Mouse (Mus musculus) stomach, embryonic 14.5 days (tissue): ENCODE results near the gene Hspb9. TPM values are rescaled to one million over a fixed set of nuclear protein-coding genes. Genes with fewer than 3 reads are reported as not detected.

Source experiments
- ATAC-seq: fragments of 200-750 bp; cut with Nextera tagmentation; 2 replicates; pipeline ENCODE4 v1.8.0; 2017; ENCODE audit warnings: low read depth, moderate TSS enrichment; ENCODE audit not compliant: insufficient number of reproducible peaks, insufficient read depth, low FRiP score
- H3K27ac ChIP-seq: fragments of 300-500 bp; sonication (generic); 2 replicates; pipeline ENCODE4 v1.5.1; 2014; ENCODE audit warnings: mild to moderate bottlenecking, low read length, moderate library complexity, mixed read lengths
- H3K27me3 ChIP-seq: fragments of 300-500 bp; sonication (generic); 2 replicates; pipeline ENCODE4 v1.6.1; 2014; ENCODE audit warnings: low read length, control low read depth, mixed read lengths; ENCODE audit not compliant: control insufficient read depth, insufficient read depth
- H3K36me3 ChIP-seq: fragments of 300-500 bp; sonication (generic); 2 replicates; pipeline ENCODE4 v1.6.1; 2014; ENCODE audit warnings: mild to moderate bottlenecking, control low read depth, low read length, moderate library complexity, mixed read lengths; ENCODE audit not compliant: control insufficient read depth, insufficient read depth
- H3K4me1 ChIP-seq: fragments of 300-500 bp; sonication (generic); 2 replicates; pipeline ENCODE4 v1.6.1; 2014; ENCODE audit warnings: low read length, control low read depth, mixed read lengths; ENCODE audit not compliant: control insufficient read depth, insufficient read depth
- H3K4me2 ChIP-seq: fragments of 300-500 bp; sonication (generic); replicated peaks from 2 replicates; pipeline ENCODE4 v1.6.1; 2014; ENCODE audit warnings: low read depth, low read length, control low read depth
- H3K4me3 ChIP-seq: fragments of 300-500 bp; sonication (generic); 2 replicates; pipeline ENCODE4 v1.5.1; 2014; ENCODE audit warnings: low read depth, low read length, control low read depth
- H3K9ac ChIP-seq: fragments of 300-500 bp; sonication (generic); replicated peaks from 2 replicates; pipeline ENCODE4 v1.6.1; 2014; ENCODE audit warnings: low read depth, mild to moderate bottlenecking, control low read depth, low read length, moderate library complexity, mixed read lengths
- H3K9me3 ChIP-seq: fragments of 300-500 bp; sonication (generic); 2 replicates; pipeline ENCODE4 v1.6.1; 2016; ENCODE audit warnings: low read depth, low read length, control low read depth; ENCODE audit not compliant: control insufficient read depth
- WGBS: fragments of 180-500 bp; shearing (Covaris S2); extraction: QIAGEN DNeasy Blood & Tissue Kit; methylation state at CpG from one replicate; pipeline ENCODE4 v1.1.7; 2014; 5-methylcytosine and 5-hydroxymethylcytosine counted together
- polyA plus RNA-seq: library from polyadenylated mRNA; unstranded; fragments of >200 nt; fragmentation: Nextera tagmentation; extraction: Ambion mirVana; gene quantifications from 2 replicates; pipeline ENCODE4 v1.2.1, GENCODE M21; 2014

The Hspb9 gene
- polyA plus RNA-seq, 1 experiment from 2014 or later: 0.41 TPM

DNA sequence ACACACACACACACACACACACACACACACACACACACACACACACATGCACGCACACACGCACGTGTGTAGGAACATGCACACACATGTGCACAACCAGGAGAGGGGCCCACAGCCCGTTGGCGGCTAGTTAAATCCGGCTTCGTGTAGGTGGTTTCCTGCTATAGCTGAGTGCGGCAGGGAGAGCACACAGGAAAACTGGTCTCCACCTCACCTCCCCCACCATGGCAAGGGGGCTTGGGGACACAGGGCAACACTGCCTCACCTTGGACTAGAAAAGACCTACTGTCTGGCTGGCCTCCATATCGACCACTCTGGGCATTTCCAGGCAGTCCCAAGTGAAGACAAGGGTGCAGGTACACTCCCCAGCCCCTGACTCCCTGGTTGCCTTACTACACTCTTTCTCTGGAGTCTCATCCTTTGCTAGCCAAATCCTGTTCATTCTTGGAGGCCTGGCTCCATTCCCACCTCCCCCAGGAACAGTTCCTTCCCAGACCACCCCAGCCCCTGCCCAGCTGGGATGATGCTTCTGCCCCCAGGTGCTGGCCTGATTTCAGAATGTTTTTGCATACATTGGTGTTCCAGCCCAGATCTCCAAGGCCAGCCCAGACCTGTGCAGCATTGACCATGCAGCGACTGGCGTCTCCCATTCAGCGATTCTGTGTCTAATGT lies 40.5 kb downstream of the Hspb9 start:
- Histone ChIP-seq H3K9me3 (no peaks in the 10 kb centered on the region), H3K27ac (no peak overlapping the region), H3K9ac (no peak overlapping the region), H3K4me3 (no peak overlapping the region), H3K4me1 (no peaks in the 10 kb centered on the region), H3K27me3 (peaks cover 3% of the 10 kb centered on the region), H3K4me2 (no peak overlapping the region), H3K36me3 (no peaks in the 10 kb centered on the region)
- 85% methylated on average over 9 of the region's 12 CpGs for WGBS
- ATAC-seq: no peak

- Histone ChIP-seq H3K36me3 (no peaks in the 10 kb centered on the region), H3K27me3 (peaks cover 8% of the 10 kb centered on the region), H3K4me1 (peaks cover 3% of the 10 kb centered on the region; the same call in 1 of the 2 replicates), H3K27ac (no peak overlapping the region), H3K4me3 (no peak overlapping the region), H3K9ac (no peak overlapping the region), H3K9me3 (no peaks in the 10 kb centered on the region), H3K4me2 (no peak overlapping the region)
- WGBS: 92% methylated on average over 3 of the region's 3 CpGs
- no peak for ATAC-seq
These were observed 41.0 kb downstream of the Hspb9 start for GRCm38 (mm10) chr11:100754693-100755057.

GRCm38 (mm10) chr11:100756476-100756875 lies 42.8 kb downstream of the Hspb9 start:
- no peak for ATAC-seq
- Histone ChIP-seq H3K36me3 (no peaks in the 10 kb centered on the region), H3K4me2 (no peak overlapping the region), H3K9ac (no peak overlapping the region), H3K27ac (no peak overlapping the region), H3K4me1 (peaks cover 6% of the 10 kb centered on the region; the same call in 1 of the 2 replicates), H3K9me3 (no peaks in the 10 kb centered on the region), H3K4me3 (no peak overlapping the region), H3K27me3 (peaks cover 19% of the 10 kb centered on the region)
- WGBS: 61% methylated on average over 6 of the region's 6 CpGs

- Histone ChIP-seq H3K27ac (no peak overlapping the region), H3K4me1 (peaks cover 10% of the 10 kb centered on the region; the same call in 1 of the 2 replicates), H3K9ac (no peak overlapping the region), H3K9me3 (no peaks in the 10 kb centered on the region), H3K27me3 (peaks cover 20% of the 10 kb centered on the region), H3K36me3 (no peaks in the 10 kb centered on the region), H3K4me2 (no peak overlapping the region), H3K4me3 (no peak overlapping the region)
- 81% methylated on average over 12 of the region's 12 CpGs for WGBS
- ATAC-seq: no peak
These were observed 43.9 kb downstream of the Hspb9 start for GRCm38 (mm10) chr11:100757566-100757965.

- H3K9ac ChIP-seq: no peak overlapping the region
- H3K4me1 ChIP-seq: peaks cover 10% of the 10 kb centered on the region; the same call in 1 of the 2 replicates
- WGBS: 2% methylated on average over 35 of the region's 35 CpGs
- H3K4me2 ChIP-seq: peak overlapping the region; percentile 36; the same call in 1 of the 2 replicates
- ATAC-seq: 0 out of 2 replicates have a peak, but pooled peaks have one; percentile 48
- no peaks in the 10 kb centered on the region for H3K36me3 ChIP-seq
- peaks cover 21% of the 10 kb centered on the region for H3K27me3 ChIP-seq
- no peak overlapping the region for H3K27ac ChIP-seq
- H3K4me3 ChIP-seq: peak overlapping the region; percentile 15
- H3K9me3 ChIP-seq: no peaks in the 10 kb centered on the region
These were observed 45.3 kb downstream of the Hspb9 start for GRCm38 (mm10) chr11:100758707-100759610.

DNA sequence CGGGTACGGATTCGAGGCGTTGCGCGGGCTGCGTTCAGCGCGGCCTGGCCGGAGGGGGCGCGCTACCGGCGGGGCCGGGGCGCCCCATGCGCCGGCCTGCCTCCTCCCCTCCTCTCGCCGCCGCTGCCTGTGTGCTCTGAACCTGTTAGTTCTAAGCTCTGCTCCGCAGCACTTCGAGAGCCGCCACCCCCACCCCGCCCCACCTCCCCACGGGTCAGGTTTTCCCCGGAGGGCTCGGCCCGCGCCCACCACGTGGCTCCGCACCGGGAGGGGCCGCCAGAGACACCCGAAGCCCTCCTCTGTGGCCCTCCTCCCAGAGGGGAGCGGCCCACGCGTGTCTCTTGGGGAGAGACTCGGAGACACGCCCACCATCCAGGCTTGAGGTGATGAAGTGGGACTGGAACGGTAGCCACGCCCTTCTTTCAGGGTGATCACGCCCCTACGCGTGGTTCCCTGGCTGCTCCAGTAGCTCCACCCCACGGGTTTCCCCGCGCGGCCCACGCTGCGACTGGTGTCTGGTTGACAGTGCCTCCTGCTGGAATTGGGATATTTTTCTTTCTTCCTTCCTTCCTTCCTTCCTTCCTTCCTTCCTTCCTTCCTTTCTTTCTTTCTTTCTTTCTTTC lies 46.1 kb downstream of the Hspb9 start, which contains the start of gene Kcnh4:
Gene Kcnh4 (minus strand): TSS at position 332 of the 623 bp plus-strand sequence.
- Histone ChIP-seq H3K4me3 (peak within 1 kb of the TSS; percentile 15), H3K4me2 (peak within 1 kb of the TSS; percentile 36), H3K9me3 (no peaks in the 10 kb centered on the region), H3K9ac (no peak within 1 kb of the TSS), H3K4me1 (peaks cover 10% of the 10 kb centered on the region; the same call in 1 of the 2 replicates), H3K27ac (no peak within 1 kb of the TSS), H3K36me3 (no peaks in the 10 kb centered on the region), H3K27me3 (peaks cover 21% of the 10 kb centered on the region)
- ATAC-seq: 0 out of 2 replicates have a peak, but pooled peaks have one; percentile 54
- WGBS: under 1% methylated on average over 44 of the region's 51 CpGs

DNA sequence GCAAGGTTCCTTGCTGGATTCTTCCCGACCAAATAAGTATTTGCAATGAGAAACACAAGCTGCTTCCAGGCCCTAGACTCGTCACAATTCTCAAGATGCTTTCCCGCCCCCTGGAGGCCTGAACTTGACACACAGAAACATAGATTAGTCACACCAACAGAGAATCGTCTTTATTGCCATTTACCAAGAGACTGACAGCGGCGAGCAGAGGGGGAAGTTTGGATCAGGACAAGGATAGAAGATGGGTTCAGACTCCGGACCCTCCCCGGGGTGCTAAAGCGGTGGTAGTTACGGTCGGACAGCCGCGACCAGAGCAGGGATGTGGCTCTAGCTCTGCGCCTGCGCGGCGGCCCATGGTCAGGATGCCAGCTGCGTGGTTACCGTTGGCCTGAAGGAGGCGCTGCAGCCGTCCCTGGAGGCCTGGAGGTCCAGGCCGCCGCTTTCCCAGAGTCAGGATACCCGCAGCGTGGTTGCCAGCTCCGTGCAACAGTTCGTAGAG lies 47.9 kb downstream of the Hspb9 start:
- no peak overlapping the region for H3K9ac ChIP-seq
- no peak overlapping the region for H3K27ac ChIP-seq
- H3K4me3 ChIP-seq: peak overlapping the region; percentile 34
- ATAC-seq: peak; percentile 42; the same call in 1 of the 2 replicates
- H3K27me3 ChIP-seq: peaks cover 21% of the 10 kb centered on the region
- WGBS: under 1% methylated on average over 27 of the region's 27 CpGs
- peak overlapping the region; percentile 72 for H3K4me2 ChIP-seq
- peaks cover 10% of the 10 kb centered on the region; the same call in 1 of the 2 replicates for H3K4me1 ChIP-seq
- no peaks in the 10 kb centered on the region for H3K9me3 ChIP-seq
- no peaks in the 10 kb centered on the region for H3K36me3 ChIP-seq

- Histone ChIP-seq H3K9ac (no peak within 1 kb of the TSS), H3K27ac (no peak within 1 kb of the TSS), H3K4me3 (peak within 1 kb of the TSS; percentile 34), H3K9me3 (no peaks in the 10 kb centered on the region), H3K4me1 (peaks cover 10% of the 10 kb centered on the region; the same call in 1 of the 2 replicates), H3K4me2 (peak within 1 kb of the TSS; percentile 72), H3K27me3 (peaks cover 21% of the 10 kb centered on the region), H3K36me3 (no peaks in the 10 kb centered on the region)
- 85% methylated on average over 7 of the region's 7 CpGs for WGBS
- no peak for ATAC-seq
These were observed 49.2 kb downstream of the Hspb9 start, which contains the start of gene Hcrt for GRCm38 (mm10) chr11:100762831-100763230. Gene Hcrt (minus strand): TSS chr11:100762931.
